ENCODE assay signal across 14 mouse cellular contexts in genomic region chr9:107583174-107583573, GRCm38 (mm10).
"Had no signal": no experiment of that assay in that cellular context is flagged by ENCODE, and none has a peak within 500 bp of the region (broad histone marks: within the 10 kb centered on the region; RNA-seq: fewer than 3 reads in every experiment).

No protein-coding gene starts in this region.

- H3K4me2 ChIP-seq: intestine, embryonic 15.5 days; limb, embryonic 13.5 days; midbrain, embryonic 11.5 days; neural tube, embryonic 12.5 days; neural tube, embryonic 15.5 days had no signal

- DNase-seq: layer of hippocampus, adult 9-11 months; lung, adult 2 months; lung, postnatal 14 days; lung, postnatal 4 days; midbrain, embryonic 14.5 days; thymus, adult 18-20 months had no signal

- H3K27me3 ChIP-seq: intestine, embryonic 15.5 days; limb, embryonic 13.5 days; neural tube, embryonic 12.5 days; neural tube, embryonic 15.5 days had no signal

- H3K4me3 ChIP-seq: intestine, embryonic 15.5 days; layer of hippocampus, adult 2 months; limb, embryonic 13.5 days; neural tube, embryonic 12.5 days; neural tube, embryonic 15.5 days had no signal

- H3K36me3 ChIP-seq: neural tube, embryonic 15.5 days had no signal

- H3K9ac ChIP-seq: limb, embryonic 13.5 days; liver, embryonic 14.5 days; neural tube, embryonic 12.5 days; neural tube, embryonic 15.5 days had no signal

- H3K27ac ChIP-seq: intestine, embryonic 15.5 days; layer of hippocampus, adult 2 months; limb, embryonic 10.5 days; limb, embryonic 13.5 days; liver, embryonic 14.5 days; neural tube, embryonic 12.5 days; neural tube, embryonic 15.5 days had no signal

- ATAC-seq: intestine, embryonic 15.5 days had no signal

- H3K9me3 ChIP-seq: intestine, embryonic 15.5 days; limb, embryonic 10.5 days; limb, embryonic 13.5 days; neural tube, embryonic 12.5 days; neural tube, embryonic 15.5 days had no signal
